Mouse (Mus musculus): ENCODE results near the gene Pip5kl1.

DNA sequence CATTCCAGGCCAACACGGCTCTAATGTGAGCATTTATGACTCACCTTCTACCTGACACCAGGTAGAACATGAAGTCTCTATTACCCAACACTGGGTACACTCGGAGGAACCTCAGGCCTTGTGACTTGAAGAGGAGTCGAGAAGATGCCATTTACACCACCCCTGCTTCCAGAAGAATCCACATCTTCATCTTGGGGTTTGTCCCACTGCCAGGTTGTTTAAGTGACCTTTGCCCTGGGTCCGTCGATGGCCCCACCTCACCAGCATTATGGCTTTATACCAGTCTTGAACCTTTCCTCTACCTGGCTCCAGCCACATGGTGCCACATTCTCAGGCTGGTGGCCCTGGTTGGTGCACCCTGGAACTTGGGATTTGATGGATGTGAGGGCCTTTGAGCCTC, 22.7 kb downstream of the Pip5kl1 start:
- TF ChIP-seq CTCF (IDR thresholded peaks at IDR 0.05; ENCODE audit: control insufficient read depth, insufficient read depth, low read length) = no peak
- TF ChIP-seq POLR2A (IDR thresholded peaks at IDR 0.05; ENCODE audit: borderline replicate concordance, control insufficient read depth, low read depth, low read length) = no peak

Data from bone marrow, adult 2 months (tissue).